Mouse (Mus musculus): ENCODE results near the gene Olfr430. TPM values are rescaled to one million over a fixed set of nuclear protein-coding genes. Genes with fewer than 3 reads are reported as not detected.
"Not testable (repeated sequence)": the region's sequence is repeated elsewhere in the genome, so short reads cannot be mapped to it uniquely, and the experiment has no call there.

The Olfr430 gene
- not detected for total RNA-seq (2021)
- long read RNA-seq, experiment 1, result 0 reads
- long read RNA-seq, experiment 2, result 0 reads

GRCm38 (mm10) chr1:174066305-174066704 lies at the start of gene Olfr430:
Gene Olfr430 (plus strand): TSS chr1:174066605.
- no peak for TF ChIP-seq CTCF (IDR thresholded peaks at IDR 0.05)
- Histone ChIP-seq H3K27ac (no peak within 1 kb of the TSS), H3K4me3 (no peak within 1 kb of the TSS)
- DNase-seq, result no peak
- intact Hi-C loops (cut with DNase I), result no loop called here

- intact Hi-C loops (cut with DNase I), result no loop called here
- TF ChIP-seq CTCF (IDR thresholded peaks at IDR 0.05), result no peak
- Histone ChIP-seq H3K27ac (peak within 1 kb of the TSS; percentile 75), H3K4me3 (peak within 1 kb of the TSS; percentile 60)
- peak; percentile 67 for DNase-seq
Measured at GRCm38 (mm10) chr1:174031698-174032097, 34.7 kb upstream of the Olfr430 start, which contains the start of gene Ifi205. Gene Ifi205 (minus strand): TSS chr1:174031810.

GRCm38 (mm10) chr1:174035841-174036240 lies 30.6 kb upstream of the Olfr430 start:
- no peak overlapping the region for H3K27ac ChIP-seq
- H3K4me3 ChIP-seq, result no peak overlapping the region
- DNase-seq, result no peak
- intact Hi-C loops (cut with DNase I), result no loop called here
- no peak for TF ChIP-seq CTCF (IDR thresholded peaks at IDR 0.05)

GRCm38 (mm10) chr1:174038480-174038879 lies 27.9 kb upstream of the Olfr430 start:
- intact Hi-C loops (cut with DNase I), result no loop called here
- TF ChIP-seq CTCF (IDR thresholded peaks at IDR 0.05), result no peak
- no peak for DNase-seq
- Histone ChIP-seq H3K4me3 (no peak overlapping the region), H3K27ac (peak overlapping the region; percentile 51)

- TF ChIP-seq CTCF (IDR thresholded peaks at IDR 0.05), result no peak
Measured at GRCm38 (mm10) chr1:174040523-174041177, 25.8 kb upstream of the Olfr430 start, which contains the start of gene Olfr433. Gene Olfr433 (plus strand): TSS chr1:174040705.

GRCm38 (mm10) chr1:174042091-174042884 lies 24.1 kb upstream of the Olfr430 start:
- intact Hi-C loops (cut with DNase I); H3K4me3 ChIP-seq; DNase-seq: not testable (repeated sequence)

More at GRCm38 (mm10) chr1:174040523-174041177, 25.8 kb upstream of the Olfr430 start, which contains the start of gene Olfr433:
- DNase-seq, result peak; percentile 77
- intact Hi-C loops (cut with DNase I), result no loop called here
- H3K27ac ChIP-seq, result peak within 1 kb of the TSS; percentile 73
- H3K4me3 ChIP-seq, result no peak within 1 kb of the TSS

GRCm38 (mm10) chr1:174044431-174044830 lies 22.0 kb upstream of the Olfr430 start:
- no peak for TF ChIP-seq CTCF (IDR thresholded peaks at IDR 0.05)
- intact Hi-C loops (cut with DNase I), result no loop called here
- no peak for DNase-seq

More at GRCm38 (mm10) chr1:174042091-174042884, 24.1 kb upstream of the Olfr430 start:
- not testable (repeated sequence) for H3K27ac ChIP-seq

GRCm38 (mm10) chr1:174048227-174048626 lies 18.2 kb upstream of the Olfr430 start:
- intact Hi-C loops (cut with DNase I); DNase-seq: not testable (repeated sequence)

More at GRCm38 (mm10) chr1:174044431-174044830, 22.0 kb upstream of the Olfr430 start:
- Histone ChIP-seq H3K4me3 (no peak overlapping the region), H3K27ac (peak overlapping the region; percentile 56; the same call in 1 of the 2 replicates)

GRCm38 (mm10) chr1:174048893-174049292 lies 17.5 kb upstream of the Olfr430 start, which contains the start of gene Olfr432:
Gene Olfr432 (plus strand): TSS chr1:174049205.
- TF ChIP-seq CTCF (IDR thresholded peaks at IDR 0.05), result no peak
- no peak within 1 kb of the TSS for H3K4me3 ChIP-seq
- no peak within 1 kb of the TSS for H3K27ac ChIP-seq
- intact Hi-C loops (cut with DNase I), result no loop called here
- no peak for DNase-seq

More at GRCm38 (mm10) chr1:174048227-174048626, 18.2 kb upstream of the Olfr430 start:
- not testable (repeated sequence) for H3K4me3 ChIP-seq, H3K27ac ChIP-seq

GRCm38 (mm10) chr1:174049357-174049756 lies 17.0 kb upstream of the Olfr430 start:
- intact Hi-C loops (cut with DNase I); DNase-seq; H3K4me3 ChIP-seq; H3K27ac ChIP-seq: not testable (repeated sequence)

GRCm38 (mm10) chr1:174050532-174050931 lies 15.9 kb upstream of the Olfr430 start:
- H3K4me3 ChIP-seq, result no peak overlapping the region
- peak overlapping the region; percentile 1; the same call in 1 of the 2 replicates for H3K27ac ChIP-seq
- no peak for DNase-seq
- intact Hi-C loops (cut with DNase I), result no loop called here
- TF ChIP-seq CTCF (IDR thresholded peaks at IDR 0.05), result no peak

GRCm38 (mm10) chr1:174051515-174051914 lies 14.9 kb upstream of the Olfr430 start:
- no peak overlapping the region for H3K4me3 ChIP-seq
- no peak for DNase-seq
- peak overlapping the region; percentile 63 for H3K27ac ChIP-seq
- intact Hi-C loops (cut with DNase I), result no loop called here
- TF ChIP-seq CTCF (IDR thresholded peaks at IDR 0.05), result no peak

All from gastrocnemius, adult 2 months (tissue).